Mouse (Mus musculus) stomach, embryonic 15.5 days (tissue): ENCODE results near the gene Ilf3. TPM values are rescaled to one million over a fixed set of nuclear protein-coding genes. Genes with fewer than 3 reads are reported as not detected.

Source experiments
- ATAC-seq: fragments of 200-750 bp; cut with Nextera tagmentation; 2 replicates; pipeline ENCODE4 v1.8.0; 2017; ENCODE audit warnings: low read depth, moderate number of reproducible peaks, moderate TSS enrichment; ENCODE audit not compliant: insufficient read depth, low FRiP score
- H3K27ac ChIP-seq: fragments of 300-500 bp; sonication (generic); 2 replicates; pipeline ENCODE4 v1.5.1; 2015; ENCODE audit warnings: mild to moderate bottlenecking, inconsistent platforms
- H3K27me3 ChIP-seq: fragments of 300-500 bp; sonication (generic); replicated peaks from 2 replicates; pipeline ENCODE4 v1.6.1; 2015; ENCODE audit warnings: inconsistent platforms
- H3K36me3 ChIP-seq: fragments of 300-500 bp; sonication (generic); 2 replicates; pipeline ENCODE4 v1.6.1; 2015; ENCODE audit warnings: inconsistent platforms
- H3K4me1 ChIP-seq: fragments of 300-500 bp; sonication (generic); 2 replicates; pipeline ENCODE4 v1.6.1; 2015; ENCODE audit warnings: inconsistent platforms
- H3K4me2 ChIP-seq: fragments of 300-500 bp; sonication (generic); 2 replicates; pipeline ENCODE4 v1.6.1; 2015; ENCODE audit warnings: mild to moderate bottlenecking, inconsistent platforms
- H3K4me3 ChIP-seq: fragments of 300-500 bp; sonication (generic); replicated peaks from 2 replicates; pipeline ENCODE4 v1.5.1; 2015; ENCODE audit warnings: inconsistent platforms
- H3K9ac ChIP-seq: fragments of 300-500 bp; sonication (generic); 2 replicates; pipeline ENCODE4 v1.6.1; 2015; ENCODE audit warnings: inconsistent platforms
- H3K9me3 ChIP-seq: fragments of 300-500 bp; sonication (generic); 2 replicates; pipeline ENCODE4 v1.6.1; 2016; ENCODE audit warnings: inconsistent platforms
- WGBS: fragments of 180-500 bp; shearing (Covaris S2); methylation state at CpG from one replicate; pipeline ENCODE4 v1.1.7; 2015; 5-methylcytosine and 5-hydroxymethylcytosine counted together
- polyA plus RNA-seq: library from polyadenylated mRNA; unstranded; fragments of >200 nt; fragmentation: Nextera tagmentation; extraction: Ambion mirVana; gene quantifications from 2 replicates; pipeline ENCODE4 v1.2.1, GENCODE M21; 2015

Gene Ilf3
- polyA plus RNA-seq, 1 experiment from 2014 or later, result 150 TPM

GRCm38 (mm10) chr9:21432066-21432465 lies 64.4 kb downstream of the Ilf3 start:
- no peak for ATAC-seq

GRCm38 (mm10) chr9:21433766-21434165 lies 66.1 kb downstream of the Ilf3 start:
- H3K4me2 ChIP-seq, result no peak overlapping the region
- no peaks in the 10 kb centered on the region for H3K9me3 ChIP-seq
- no peaks in the 10 kb centered on the region for H3K27me3 ChIP-seq
- no peaks in the 10 kb centered on the region for H3K36me3 ChIP-seq
- no peak for ATAC-seq
- peaks cover 8% of the 10 kb centered on the region; the same call in 1 of the 2 replicates for H3K4me1 ChIP-seq
- no peak overlapping the region for H3K9ac ChIP-seq
- H3K27ac ChIP-seq, result no peak overlapping the region
- WGBS, result 90% methylated on average over 8 of the region's 8 CpGs
- no peak overlapping the region for H3K4me3 ChIP-seq

More at GRCm38 (mm10) chr9:21432066-21432465, 64.4 kb downstream of the Ilf3 start:
- Histone ChIP-seq H3K4me2 (no peak overlapping the region), H3K27me3 (no peaks in the 10 kb centered on the region), H3K9ac (no peak overlapping the region), H3K27ac (no peak overlapping the region), H3K36me3 (no peaks in the 10 kb centered on the region), H3K9me3 (no peaks in the 10 kb centered on the region), H3K4me1 (0 out of 2 replicates have a peak, but pooled peaks cover 4% of the 10 kb centered on the region), H3K4me3 (no peak overlapping the region)
- 84% methylated on average over 7 of the region's 7 CpGs for WGBS

- Histone ChIP-seq H3K36me3 (no peaks in the 10 kb centered on the region), H3K9ac (no peak overlapping the region), H3K4me1 (peaks cover 8% of the 10 kb centered on the region; the same call in 1 of the 2 replicates), H3K4me3 (no peak overlapping the region), H3K27me3 (no peaks in the 10 kb centered on the region), H3K9me3 (no peaks in the 10 kb centered on the region), H3K27ac (no peak overlapping the region), H3K4me2 (no peak overlapping the region)
- no peak for ATAC-seq
- 88% methylated on average over 2 of the region's 2 CpGs for WGBS
Observed at GRCm38 (mm10) chr9:21434410-21434809, 66.7 kb downstream of the Ilf3 start.

GRCm38 (mm10) chr9:21435777-21436635 lies 68.3 kb downstream of the Ilf3 start:
- Histone ChIP-seq H3K4me1 (peaks cover 8% of the 10 kb centered on the region; the same call in 1 of the 2 replicates), H3K27ac (no peak overlapping the region; the same call in 1 of the 2 replicates), H3K4me3 (no peak overlapping the region), H3K9me3 (no peaks in the 10 kb centered on the region), H3K9ac (no peak overlapping the region), H3K36me3 (no peaks in the 10 kb centered on the region), H3K4me2 (no peak overlapping the region), H3K27me3 (no peaks in the 10 kb centered on the region)
- WGBS, result 73% methylated on average over 7 of the region's 7 CpGs
- no peak for ATAC-seq

- Histone ChIP-seq H3K4me2 (no peak overlapping the region), H3K4me1 (peaks cover 8% of the 10 kb centered on the region; the same call in 1 of the 2 replicates), H3K4me3 (no peak overlapping the region), H3K36me3 (no peaks in the 10 kb centered on the region), H3K27ac (no peak overlapping the region), H3K27me3 (no peaks in the 10 kb centered on the region), H3K9me3 (no peaks in the 10 kb centered on the region), H3K9ac (no peak overlapping the region)
- no peak for ATAC-seq
- WGBS, result 92% methylated on average over 6 of the region's 6 CpGs
Observed at GRCm38 (mm10) chr9:21437577-21437976, 69.9 kb downstream of the Ilf3 start.

GRCm38 (mm10) chr9:21438219-21438618 lies 70.5 kb downstream of the Ilf3 start:
- H3K4me2 ChIP-seq, result no peak overlapping the region

GRCm38 (mm10) chr9:21439456-21439855 lies 71.8 kb downstream of the Ilf3 start:
- Histone ChIP-seq H3K36me3 (peaks cover under 1% of the 10 kb centered on the region; the same call in 1 of the 2 replicates), H3K27ac (no peak overlapping the region), H3K4me3 (no peak overlapping the region), H3K9me3 (no peaks in the 10 kb centered on the region), H3K27me3 (no peaks in the 10 kb centered on the region), H3K9ac (no peak overlapping the region), H3K4me2 (no peak overlapping the region), H3K4me1 (peaks cover 8% of the 10 kb centered on the region; the same call in 1 of the 2 replicates)
- WGBS, result 70% methylated on average over 3 of the region's 3 CpGs
- no peak for ATAC-seq

More at GRCm38 (mm10) chr9:21438219-21438618, 70.5 kb downstream of the Ilf3 start:
- Histone ChIP-seq H3K4me1 (peaks cover 8% of the 10 kb centered on the region; the same call in 1 of the 2 replicates), H3K27me3 (no peaks in the 10 kb centered on the region), H3K4me3 (no peak overlapping the region), H3K27ac (no peak overlapping the region), H3K9me3 (no peaks in the 10 kb centered on the region), H3K36me3 (no peaks in the 10 kb centered on the region), H3K9ac (no peak overlapping the region)
- WGBS, result 57% methylated on average over 3 of the region's 3 CpGs
- no peak for ATAC-seq

GRCm38 (mm10) chr9:21439914-21440313 lies 72.2 kb downstream of the Ilf3 start:
- 0 out of 2 replicates have a peak overlapping the region, but pooled peaks have one; percentile 21 for H3K27ac ChIP-seq

GRCm38 (mm10) chr9:21440387-21440786 lies 72.7 kb downstream of the Ilf3 start:
- no peaks in the 10 kb centered on the region for H3K27me3 ChIP-seq
- ATAC-seq, result no peak
- no peaks in the 10 kb centered on the region for H3K9me3 ChIP-seq
- H3K4me2 ChIP-seq, result no peak overlapping the region
- no peak overlapping the region for H3K9ac ChIP-seq
- 0 out of 2 replicates have a peak overlapping the region, but pooled peaks have one; percentile 21 for H3K27ac ChIP-seq
- H3K4me1 ChIP-seq, result peaks cover 8% of the 10 kb centered on the region; the same call in 1 of the 2 replicates
- peaks cover 4% of the 10 kb centered on the region; the same call in 1 of the 2 replicates for H3K36me3 ChIP-seq
- H3K4me3 ChIP-seq, result no peak overlapping the region

More at GRCm38 (mm10) chr9:21439914-21440313, 72.2 kb downstream of the Ilf3 start:
- H3K9me3 ChIP-seq, result no peaks in the 10 kb centered on the region
- 92% methylated on average over 2 of the region's 2 CpGs for WGBS
- no peak overlapping the region for H3K4me3 ChIP-seq
- no peak for ATAC-seq
- peaks cover 8% of the 10 kb centered on the region; the same call in 1 of the 2 replicates for H3K4me1 ChIP-seq
- peaks cover 4% of the 10 kb centered on the region; the same call in 1 of the 2 replicates for H3K36me3 ChIP-seq
- H3K9ac ChIP-seq, result no peak overlapping the region
- no peaks in the 10 kb centered on the region for H3K27me3 ChIP-seq
- H3K4me2 ChIP-seq, result no peak overlapping the region

- Histone ChIP-seq H3K27ac (no peak overlapping the region), H3K36me3 (peaks cover 4% of the 10 kb centered on the region; the same call in 1 of the 2 replicates), H3K4me3 (no peak overlapping the region), H3K27me3 (no peaks in the 10 kb centered on the region), H3K9ac (no peak overlapping the region), H3K4me2 (no peak overlapping the region), H3K9me3 (no peaks in the 10 kb centered on the region), H3K4me1 (no peaks in the 10 kb centered on the region)
- WGBS, result 90% methylated on average over 8 of the region's 8 CpGs
- ATAC-seq, result no peak
Observed at GRCm38 (mm10) chr9:21443853-21444252, 76.2 kb downstream of the Ilf3 start.

- Histone ChIP-seq H3K9ac (no peak overlapping the region), H3K4me2 (no peak overlapping the region), H3K27me3 (no peaks in the 10 kb centered on the region), H3K9me3 (no peaks in the 10 kb centered on the region), H3K36me3 (peaks cover 4% of the 10 kb centered on the region; the same call in 1 of the 2 replicates), H3K27ac (no peak overlapping the region), H3K4me3 (no peak overlapping the region), H3K4me1 (0 out of 2 replicates have a peak, but pooled peaks cover 4% of the 10 kb centered on the region)
- no peak for ATAC-seq
- 76% methylated on average over 4 of the region's 4 CpGs for WGBS
Observed at GRCm38 (mm10) chr9:21444574-21444973, 76.9 kb downstream of the Ilf3 start.
